Mouse (Mus musculus): ENCODE data around the gene Adamtsl1. TPM values are rescaled to one million over a fixed set of nuclear protein-coding genes. Genes with fewer than 3 reads are reported as not detected.

Adamtsl1 gene
- polyA plus RNA-seq, 1 experiment: 2.7 TPM

GRCm38 (mm10) chr4:85768107-85768506, 254.1 kb downstream of the Adamtsl1 start:
- no peak for TF ChIP-seq CEBPB (IDR thresholded peaks at IDR 0.05; ENCODE audit: insufficient read depth, poor library complexity, severe bottlenecking)
- no peak for TF ChIP-seq POLR2AphosphoS2 (IDR thresholded peaks at IDR 0.05; ENCODE audit: insufficient read length, low read depth)
- TF ChIP-seq REST (IDR thresholded peaks at IDR 0.05; ENCODE audit: insufficient read depth, insufficient read length): no peak
- TF ChIP-seq USF1 (IDR thresholded peaks at IDR 0.05; ENCODE audit: low read depth): no peak
- no peak for TF ChIP-seq MAX (IDR thresholded peaks at IDR 0.05; ENCODE audit: low read depth)
- TF ChIP-seq POLR2A (IDR thresholded peaks at IDR 0.05; ENCODE audit: insufficient read length, low read depth): no peak
- TF ChIP-seq TCF3 (IDR thresholded peaks at IDR 0.05; ENCODE audit: insufficient read length, low read depth): no peak
- TF ChIP-seq MYOG (IDR thresholded peaks at IDR 0.05; ENCODE audit: control insufficient read depth in 1 of 3, insufficient read depth in 1 of 3, insufficient read length in 2 of 3, low read depth in 2 of 3): no peak
- Histone ChIP-seq H3ac (ENCODE audit: control insufficient read depth, insufficient read length) (no peak overlapping the region), H3K79me2 (ENCODE audit: control insufficient read depth, insufficient read depth) (no peaks in the 10 kb centered on the region), H3K4me2 (ENCODE audit: low read depth) (no peak overlapping the region), H3K27me3 (ENCODE audit: control insufficient read depth, insufficient read depth, insufficient read length) (no peaks in the 10 kb centered on the region), H3K36me3 (ENCODE audit: control insufficient read depth, insufficient read depth) (no peaks in the 10 kb centered on the region), H3K4me3 (no peak overlapping the region)

DNA sequence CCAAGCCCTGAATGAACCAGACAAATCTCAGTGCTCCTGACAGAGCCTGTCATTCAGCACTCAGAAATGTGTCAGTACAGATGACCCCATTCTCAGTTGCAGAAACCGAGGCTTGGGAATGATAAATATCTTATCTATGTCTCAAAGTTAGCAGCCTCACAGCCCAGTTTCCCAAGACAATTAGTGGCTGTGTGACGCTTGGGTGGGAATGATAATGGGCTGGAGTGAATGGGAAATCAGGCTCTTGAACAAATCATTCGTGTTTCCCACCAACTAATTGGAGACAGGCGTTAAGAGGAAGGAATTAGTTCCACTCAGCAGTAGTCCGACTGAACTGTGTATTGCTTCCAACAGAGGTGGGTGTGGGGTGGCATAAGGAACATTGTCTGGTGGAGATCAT, 268.5 kb downstream of the Adamtsl1 start:
- no peaks in the 10 kb centered on the region for H3K27me3 ChIP-seq (ENCODE audit: control insufficient read depth, insufficient read depth, insufficient read length)
- no peak for TF ChIP-seq SRF (IDR thresholded peaks at IDR 0.05; ENCODE audit: control insufficient read depth, insufficient read length, low read depth)
- TF ChIP-seq REST (IDR thresholded peaks at IDR 0.05; ENCODE audit: insufficient read depth, insufficient read length): no peak
- no peak for TF ChIP-seq E2F4 (IDR thresholded peaks at IDR 0.05; ENCODE audit: insufficient read depth)
- TF ChIP-seq CEBPB (IDR thresholded peaks at IDR 0.05; ENCODE audit: insufficient read depth, poor library complexity, severe bottlenecking): no peak
- no peak for TF ChIP-seq TCF3 (IDR thresholded peaks at IDR 0.05; ENCODE audit: insufficient read length, low read depth)
- no peak for TF ChIP-seq MYOD1 (IDR thresholded peaks at IDR 0.05; ENCODE audit: control insufficient read depth in 1 of 3, insufficient read length in 2 of 3, low read depth in 2 of 3)
- no peak for TF ChIP-seq MYOG (IDR thresholded peaks at IDR 0.05; ENCODE audit: control insufficient read depth in 1 of 3, insufficient read depth in 1 of 3, insufficient read length in 2 of 3, low read depth in 2 of 3)
- TF ChIP-seq POLR2AphosphoS2 (IDR thresholded peaks at IDR 0.05; ENCODE audit: insufficient read length, low read depth): no peak
- no peak for TF ChIP-seq POLR2A (IDR thresholded peaks at IDR 0.05; ENCODE audit: insufficient read length, low read depth)
- TF ChIP-seq USF1 (IDR thresholded peaks at IDR 0.05; ENCODE audit: low read depth): no peak

DNA sequence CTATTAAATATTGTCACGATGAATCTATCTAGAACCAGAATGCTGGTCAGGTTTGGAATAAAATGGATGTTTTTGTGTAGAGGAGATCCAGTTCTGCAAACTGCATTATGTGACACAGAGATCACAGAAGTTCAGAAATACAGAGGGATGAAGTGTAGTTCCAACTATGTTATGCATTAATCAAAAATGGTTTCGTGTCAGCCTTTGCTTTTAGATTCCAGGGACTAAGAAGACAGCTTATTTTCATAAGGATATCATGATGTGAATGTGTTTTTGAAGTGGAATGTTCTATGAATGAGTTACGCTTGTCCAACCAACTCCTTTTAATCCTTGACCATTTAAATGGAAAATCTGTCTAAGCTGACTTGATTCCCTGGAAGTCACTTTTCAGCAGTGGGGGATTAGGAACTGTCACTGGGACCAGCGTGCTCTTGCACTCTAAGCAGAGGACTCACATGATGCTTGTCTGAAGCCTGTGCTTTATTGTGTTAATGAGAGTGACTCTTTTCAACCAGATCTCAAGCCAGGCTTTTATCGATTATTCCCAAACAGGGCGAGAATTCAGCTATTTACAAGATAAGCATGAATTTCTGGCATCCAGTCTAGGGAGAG, 269.9 kb downstream of the Adamtsl1 start:
- Histone ChIP-seq H3K27me3 (ENCODE audit: control insufficient read depth, insufficient read depth, insufficient read length) (no peaks in the 10 kb centered on the region), H3K4me3 (no peak overlapping the region), H3ac (ENCODE audit: control insufficient read depth, insufficient read length) (no peak overlapping the region), H3K36me3 (ENCODE audit: control insufficient read depth, insufficient read depth) (no peaks in the 10 kb centered on the region), H3K4me2 (ENCODE audit: low read depth) (no peak overlapping the region), H3K79me2 (ENCODE audit: control insufficient read depth, insufficient read depth) (no peaks in the 10 kb centered on the region)
- no peak for TF ChIP-seq E2F4 (IDR thresholded peaks at IDR 0.05; ENCODE audit: insufficient read depth)
- no peak for TF ChIP-seq SRF (IDR thresholded peaks at IDR 0.05; ENCODE audit: control insufficient read depth, insufficient read length, low read depth)
- TF ChIP-seq REST (IDR thresholded peaks at IDR 0.05; ENCODE audit: insufficient read depth, insufficient read length): no peak
- no peak for TF ChIP-seq MYOG (IDR thresholded peaks at IDR 0.05; ENCODE audit: control insufficient read depth in 1 of 3, insufficient read depth in 1 of 3, insufficient read length in 2 of 3, low read depth in 2 of 3)
- no peak for TF ChIP-seq TCF12 (IDR thresholded peaks at IDR 0.05; ENCODE audit: insufficient read depth, poor library complexity, severe bottlenecking)
- TF ChIP-seq TCF3 (IDR thresholded peaks at IDR 0.05; ENCODE audit: insufficient read length, low read depth): no peak
- no peak for TF ChIP-seq POLR2A (IDR thresholded peaks at IDR 0.05; ENCODE audit: insufficient read length, low read depth)
- TF ChIP-seq MYOD1 (IDR thresholded peaks at IDR 0.05; ENCODE audit: control insufficient read depth in 1 of 3, insufficient read length in 2 of 3, low read depth in 2 of 3): no peak
- TF ChIP-seq POLR2AphosphoS2 (IDR thresholded peaks at IDR 0.05; ENCODE audit: insufficient read length, low read depth): no peak
- TF ChIP-seq MAX (IDR thresholded peaks at IDR 0.05; ENCODE audit: low read depth): no peak
- no peak for TF ChIP-seq USF1 (IDR thresholded peaks at IDR 0.05; ENCODE audit: low read depth)
- no peak for TF ChIP-seq CEBPB (IDR thresholded peaks at IDR 0.05; ENCODE audit: insufficient read depth, poor library complexity, severe bottlenecking)

More for the DNA sequence above, 268.5 kb downstream of the Adamtsl1 start:
- Histone ChIP-seq H3K79me2 (ENCODE audit: control insufficient read depth, insufficient read depth) (no peaks in the 10 kb centered on the region), H3K4me2 (ENCODE audit: low read depth) (no peak overlapping the region), H3ac (ENCODE audit: control insufficient read depth, insufficient read length) (no peak overlapping the region), H3K36me3 (ENCODE audit: control insufficient read depth, insufficient read depth) (no peaks in the 10 kb centered on the region), H3K4me3 (no peak overlapping the region)

DNA sequence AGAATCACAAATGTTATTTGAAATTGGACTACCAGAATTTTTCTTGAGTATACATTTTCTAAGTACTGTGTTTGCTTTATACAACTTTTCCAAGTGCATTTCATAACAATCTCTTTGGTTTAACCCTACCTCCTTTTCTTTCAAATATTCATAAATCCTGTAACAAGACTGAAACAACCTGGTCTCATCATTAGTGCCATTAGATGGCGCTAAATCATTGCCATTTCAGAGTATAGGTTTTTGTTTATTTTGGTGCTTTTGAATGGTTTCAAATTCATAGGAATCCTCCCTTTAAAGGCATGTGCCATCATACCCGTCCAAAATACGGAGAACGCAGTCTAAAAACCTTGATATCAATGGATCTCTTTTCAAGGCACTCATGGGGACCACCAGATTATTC, 270.5 kb downstream of the Adamtsl1 start:
- no peaks in the 10 kb centered on the region for H3K36me3 ChIP-seq (ENCODE audit: control insufficient read depth, insufficient read depth)
- H3K4me2 ChIP-seq (ENCODE audit: low read depth): no peak overlapping the region
- H3K4me3 ChIP-seq: no peak overlapping the region
- TF ChIP-seq MAX (IDR thresholded peaks at IDR 0.05; ENCODE audit: low read depth) (no peak), POLR2AphosphoS2 (IDR thresholded peaks at IDR 0.05; ENCODE audit: insufficient read length, low read depth) (no peak), TCF3 (IDR thresholded peaks at IDR 0.05; ENCODE audit: insufficient read length, low read depth) (no peak), SRF (IDR thresholded peaks at IDR 0.05; ENCODE audit: control insufficient read depth, insufficient read length, low read depth) (no peak), REST (IDR thresholded peaks at IDR 0.05; ENCODE audit: insufficient read depth, insufficient read length) (no peak), CEBPB (IDR thresholded peaks at IDR 0.05; ENCODE audit: insufficient read depth, poor library complexity, severe bottlenecking) (no peak), POLR2A (IDR thresholded peaks at IDR 0.05; ENCODE audit: insufficient read length, low read depth) (no peak), MYOG (IDR thresholded peaks at IDR 0.05; ENCODE audit: control insufficient read depth in 1 of 3, insufficient read depth in 1 of 3, insufficient read length in 2 of 3, low read depth in 2 of 3) (no peak), E2F4 (IDR thresholded peaks at IDR 0.05; ENCODE audit: insufficient read depth) (no peak), MYOD1 (IDR thresholded peaks at IDR 0.05; ENCODE audit: control insufficient read depth in 1 of 3, insufficient read length in 2 of 3, low read depth in 2 of 3) (no peak), TCF12 (IDR thresholded peaks at IDR 0.05; ENCODE audit: insufficient read depth, poor library complexity, severe bottlenecking) (no peak)
- H3ac ChIP-seq (ENCODE audit: control insufficient read depth, insufficient read length): no peak overlapping the region
- H3K79me2 ChIP-seq (ENCODE audit: control insufficient read depth, insufficient read depth): no peaks in the 10 kb centered on the region
- H3K27me3 ChIP-seq (ENCODE audit: control insufficient read depth, insufficient read depth, insufficient read length): no peaks in the 10 kb centered on the region

Data from myocyte (in vitro differentiated cells).